ENCODE assay signal across 8 mouse cellular contexts in the genomic region with DNA sequence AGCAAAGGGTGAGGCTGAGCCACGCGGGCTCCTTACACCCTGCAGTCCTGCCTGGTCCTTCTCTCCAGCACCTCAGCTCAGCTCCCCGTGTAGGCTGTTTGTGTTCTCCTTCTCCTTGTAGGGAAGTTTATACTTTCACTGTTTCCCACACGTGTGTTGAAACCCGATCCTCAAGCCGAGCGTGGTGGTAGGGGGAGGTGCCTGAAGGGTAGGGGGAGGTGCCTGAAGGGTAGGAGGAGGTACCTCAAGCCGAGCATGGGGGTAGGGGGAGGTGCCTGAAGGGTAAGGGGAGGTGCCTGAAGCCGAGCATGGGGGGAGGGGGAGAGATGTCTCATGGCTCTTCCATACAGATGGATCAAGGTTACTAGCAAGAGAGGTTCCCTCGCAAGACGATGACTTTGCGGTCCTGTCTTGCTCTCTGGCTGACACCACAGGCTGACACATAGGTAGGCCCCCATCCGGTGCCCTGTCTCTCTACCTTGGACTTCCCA. TPM values are rescaled to one million over a fixed set of nuclear protein-coding genes. Genes with fewer than 3 reads are reported as not detected.
DNase-seq lines count a peak whose midpoint lies in the region; ATAC-seq lines count a peak whose summit lies in the region.

No protein-coding gene starts in this region.

- H3K27ac ChIP-seq in forebrain, embryonic 10.5 days = peak overlapping the region; percentile 64; the same call in 1 of the 2 replicates
- H3K27ac ChIP-seq in forebrain, embryonic 14.5 days (ENCODE audit: low read depth, low read length) = no peak overlapping the region
- no peak overlapping the region for H3K27ac ChIP-seq in intestine, embryonic 16.5 days (ENCODE audit: low read length)
- peak overlapping the region; percentile 58; the same call in 1 of the 2 replicates for H3K27ac ChIP-seq in stomach, embryonic 14.5 days (ENCODE audit: low read length)

- H3K27me3 ChIP-seq in forebrain, embryonic 10.5 days (ENCODE audit: poor library complexity, severe bottlenecking) = no peaks in the 10 kb centered on the region
- H3K27me3 ChIP-seq in forebrain, embryonic 14.5 days (replicated peaks; ENCODE audit: control insufficient read depth, insufficient read depth, low read length) = no peaks in the 10 kb centered on the region
- no peaks in the 10 kb centered on the region for H3K27me3 ChIP-seq in intestine, embryonic 16.5 days (replicated peaks; ENCODE audit: control insufficient read depth, insufficient read depth, low read length)
- H3K27me3 ChIP-seq in stomach, embryonic 14.5 days (ENCODE audit: control insufficient read depth, insufficient read depth, low read length) = no peaks in the 10 kb centered on the region

- H3K4me2 ChIP-seq in forebrain, embryonic 14.5 days (ENCODE audit: low read length) = no peak overlapping the region
- peak overlapping the region; percentile 17; the same call in 1 of the 2 replicates for H3K4me2 ChIP-seq in intestine, embryonic 16.5 days (ENCODE audit: low read depth, low read length)
- peak overlapping the region; percentile 27 for H3K4me2 ChIP-seq in stomach, embryonic 14.5 days (replicated peaks; ENCODE audit: low read depth, low read length)

- H3K4me3 ChIP-seq in forebrain, embryonic 10.5 days = peak overlapping the region; percentile 18; the same call in 1 of the 2 replicates
- H3K4me3 ChIP-seq in forebrain, embryonic 14.5 days (ENCODE audit: low read depth, low read length) = no peak overlapping the region
- no peak overlapping the region for H3K4me3 ChIP-seq in intestine, embryonic 16.5 days (ENCODE audit: low read length)
- no peak overlapping the region for H3K4me3 ChIP-seq in stomach, embryonic 14.5 days (ENCODE audit: low read depth, low read length)

- H3K9ac ChIP-seq in forebrain, embryonic 14.5 days (ENCODE audit: low read length) = no peak overlapping the region
- H3K9ac ChIP-seq in intestine, embryonic 16.5 days (ENCODE audit: low read depth, low read length) = no peak overlapping the region
- H3K9ac ChIP-seq in stomach, embryonic 14.5 days (replicated peaks; ENCODE audit: low read depth, low read length) = no peak overlapping the region

- 31% methylated on average over 13 of the region's 13 CpGs for WGBS in forebrain, embryonic 10.5 days
- WGBS in forebrain, embryonic 14.5 days = 27% methylated on average over 13 of the region's 13 CpGs
- WGBS in intestine, embryonic 16.5 days = 23% methylated on average over 13 of the region's 13 CpGs
- 13% methylated on average over 13 of the region's 13 CpGs for WGBS in stomach, embryonic 14.5 days

- H3K9me3 ChIP-seq in forebrain, embryonic 10.5 days = no peaks in the 10 kb centered on the region
- H3K9me3 ChIP-seq in forebrain, embryonic 14.5 days (replicated peaks; ENCODE audit: control insufficient read depth, low read length) = no peaks in the 10 kb centered on the region
- H3K9me3 ChIP-seq in intestine, embryonic 16.5 days (ENCODE audit: control insufficient read depth, low read length) = no peaks in the 10 kb centered on the region
- no peaks in the 10 kb centered on the region for H3K9me3 ChIP-seq in stomach, embryonic 14.5 days (ENCODE audit: control insufficient read depth, low read depth, low read length)

- no peak for DNase-seq in forebrain, embryonic 10.5 days (ENCODE audit: extremely low spot score, low spot score)
- DNase-seq in forebrain, embryonic 14.5 days (ENCODE audit: low spot score) = no peak
- peak; percentile 37 for DNase-seq in testis, postnatal 10 days (ENCODE audit: low spot score)
- DNase-seq in testis, postnatal 14 days (ENCODE audit: low spot score) = no peak
- DNase-seq in cerebellum, adult 8-10 months = no peak
- no peak for DNase-seq in spleen, postnatal 4 days (ENCODE audit: low spot score in 2 of 2)

- ATAC-seq in forebrain, embryonic 14.5 days = no peak
- ATAC-seq in intestine, embryonic 16.5 days = peak; percentile 39; the same call in 1 of the 2 replicates
- peak; percentile 51; the same call in 1 of the 2 replicates for ATAC-seq in stomach, embryonic 14.5 days (ENCODE audit: insufficient number of reproducible peaks, insufficient read depth, low FRiP score, low read depth)

- H3K36me3 ChIP-seq in forebrain, embryonic 10.5 days (replicated peaks) = no peaks in the 10 kb centered on the region
- no peaks in the 10 kb centered on the region for H3K36me3 ChIP-seq in forebrain, embryonic 14.5 days (ENCODE audit: control insufficient read depth, insufficient read depth, low read length)
- H3K36me3 ChIP-seq in intestine, embryonic 16.5 days (ENCODE audit: control insufficient read depth, insufficient read depth, low read length) = no peaks in the 10 kb centered on the region
- no peaks in the 10 kb centered on the region for H3K36me3 ChIP-seq in stomach, embryonic 14.5 days (ENCODE audit: control insufficient read depth, insufficient read depth, low read length)

- H3K4me1 ChIP-seq in forebrain, embryonic 10.5 days = peaks cover 38% of the 10 kb centered on the region
- H3K4me1 ChIP-seq in forebrain, embryonic 14.5 days (ENCODE audit: control insufficient read depth, insufficient read depth, low read length) = no peaks in the 10 kb centered on the region
- peaks cover 19% of the 10 kb centered on the region for H3K4me1 ChIP-seq in intestine, embryonic 16.5 days (ENCODE audit: control insufficient read depth, insufficient read depth, low read length)
- peaks cover 22% of the 10 kb centered on the region for H3K4me1 ChIP-seq in stomach, embryonic 14.5 days (ENCODE audit: control insufficient read depth, insufficient read depth, low read length)

RNA-seq across cellular contexts. Expression of gene Sik1, which starts 15.4 kb away (rescaled TPM):
- 10.0 and 11.4 TPM in 2 replicates for polyA plus RNA-seq in forebrain, embryonic 10.5 days (2016; fragmentation: Nextera tagmentation; extraction: Ambion mirVana)
- polyA plus RNA-seq in forebrain, embryonic 14.5 days (2014; fragmentation: Nextera tagmentation; extraction: Ambion mirVana) = 12.2 and 14.7 TPM in 2 replicates
- polyA plus RNA-seq in intestine, embryonic 16.5 days (2015; fragmentation: Nextera tagmentation; extraction: Ambion mirVana) = 5.7 and 5.8 TPM in 2 replicates
- polyA plus RNA-seq in stomach, embryonic 14.5 days (2014; fragmentation: Nextera tagmentation; extraction: Ambion mirVana) = 19.7 and 20.8 TPM in 2 replicates

Comparison
In these comparisons a context has a peak if more than half of its experiments do, and no peak if none do; other contexts are left out.
1. H3K27ac ChIP-seq: peak in forebrain, embryonic 10.5 days (single experiment) and stomach, embryonic 14.5 days (single experiment); none in forebrain, embryonic 14.5 days (single experiment) and intestine, embryonic 16.5 days (single experiment).